In genomic region chr3:60513337-60513736, GRCm38 (mm10) we compare ENCODE assay signal across 9 mouse cellular contexts. TPM values are rescaled to one million over a fixed set of nuclear protein-coding genes. Genes with fewer than 3 reads are reported as not detected.
DNase-seq lines count a peak whose midpoint lies in the region; ATAC-seq and TF ChIP-seq lines count a peak whose summit lies in the region.
"Had no signal": no experiment of that assay in that cellular context is flagged by ENCODE, and none has a peak within 500 bp of the region (broad histone marks: within the 10 kb centered on the region; RNA-seq: fewer than 3 reads in every experiment).

No protein-coding gene starts in this region.

- peaks cover 15% of the 10 kb centered on the region for H3K36me3 ChIP-seq in liver, embryonic 12.5 days
- no peaks in the 10 kb centered on the region for H3K36me3 ChIP-seq in liver, embryonic 11.5 days (ENCODE audit: control insufficient read depth, insufficient read depth, low read length)
- H3K36me3 ChIP-seq in forebrain, postnatal 0 days (ENCODE audit: insufficient read depth) = no peaks in the 10 kb centered on the region

- H3K4me2 ChIP-seq in liver, embryonic 12.5 days = no peak overlapping the region
- no peak overlapping the region for H3K4me2 ChIP-seq in liver, embryonic 11.5 days
- no peak overlapping the region for H3K4me2 ChIP-seq in forebrain, postnatal 0 days (ENCODE audit: low read depth)

- ATAC-seq in liver, embryonic 12.5 days = no peak
- no peak for ATAC-seq in liver, embryonic 11.5 days (replicated peaks; ENCODE audit: low FRiP score)
- peak; percentile 40; the same call in 1 of the 2 replicates for ATAC-seq in forebrain, postnatal 0 days

- H3K27me3 ChIP-seq in liver, embryonic 12.5 days (replicated peaks) = no peaks in the 10 kb centered on the region
- no peaks in the 10 kb centered on the region for H3K27me3 ChIP-seq in liver, embryonic 11.5 days (replicated peaks; ENCODE audit: control insufficient read depth, insufficient read depth, low read length)
- no peaks in the 10 kb centered on the region for H3K27me3 ChIP-seq in forebrain, postnatal 0 days (ENCODE audit: insufficient read depth, low read length)

- H3K27ac ChIP-seq in liver, embryonic 12.5 days = peak overlapping the region; percentile 30; the same call in 1 of the 2 replicates
- H3K27ac ChIP-seq in liver, embryonic 11.5 days (ENCODE audit: low read depth, low read length) = no peak overlapping the region
- 0 out of 2 replicates have a peak overlapping the region, but pooled peaks have one; percentile 16 for H3K27ac ChIP-seq in brown adipose tissue, adult 24 weeks (replicated peaks; ENCODE audit: low read depth, low read length)
- H3K27ac ChIP-seq in forebrain, postnatal 0 days (ENCODE audit: low read depth, low read length) = no peak overlapping the region

- DNase-seq in cerebellum, adult 18-20 months = peak; percentile 60 to 61
- no peak for DNase-seq in cerebellum, postnatal 4 days (ENCODE audit: low spot score in 2 of 2)
- no peak for DNase-seq in liver, embryonic 11.5 days (ENCODE audit: low spot score)
- no peak for DNase-seq in forebrain, postnatal 0 days
- DNase-seq in spleen, adult 18-20 months = no peak
- no peak for DNase-seq in right cerebral cortex, postnatal 36 days (ENCODE audit: low spot score in 2 of 2)
- DNase-seq: right cerebral cortex, adult 18-20 months had no signal

- WGBS in liver, embryonic 12.5 days (ENCODE audit: insufficient replicate concordance) = 65% methylated on average over 7 of the region's 7 CpGs
- WGBS in liver, embryonic 11.5 days = 64% methylated on average over 7 of the region's 7 CpGs
- 19% methylated on average over 7 of the region's 7 CpGs for WGBS in forebrain, postnatal 0 days

- peaks cover 78% of the 10 kb centered on the region for H3K4me1 ChIP-seq in liver, embryonic 12.5 days
- peaks cover 28% of the 10 kb centered on the region for H3K4me1 ChIP-seq in liver, embryonic 11.5 days (replicated peaks; ENCODE audit: control insufficient read depth, insufficient read depth, low read length)
- H3K4me1 ChIP-seq in brown adipose tissue, adult 24 weeks (ENCODE audit: control insufficient read depth, insufficient read depth, insufficient read length, low read length) = peaks cover 37% of the 10 kb centered on the region
- H3K4me1 ChIP-seq in forebrain, postnatal 0 days (ENCODE audit: insufficient read depth) = no peaks in the 10 kb centered on the region

- no peaks in the 10 kb centered on the region for H3K9me3 ChIP-seq in liver, embryonic 12.5 days (replicated peaks)
- H3K9me3 ChIP-seq in liver, embryonic 11.5 days (ENCODE audit: control insufficient read depth, low read length) = no peaks in the 10 kb centered on the region
- H3K9me3 ChIP-seq in forebrain, postnatal 0 days (ENCODE audit: low read length) = no peaks in the 10 kb centered on the region

- TF ChIP-seq CTCF in forebrain, postnatal 0 days (IDR thresholded peaks at IDR 0.05; ENCODE audit: low read depth) = no peak

- H3K9ac ChIP-seq in liver, embryonic 12.5 days = no peak overlapping the region
- H3K9ac ChIP-seq in liver, embryonic 11.5 days (ENCODE audit: low read depth, low read length) = no peak overlapping the region
- H3K9ac ChIP-seq in forebrain, postnatal 0 days = no peak overlapping the region

- no peak overlapping the region for H3K4me3 ChIP-seq in liver, embryonic 12.5 days
- no peak overlapping the region for H3K4me3 ChIP-seq in liver, embryonic 11.5 days (ENCODE audit: low read depth, low read length)
- no peak overlapping the region for H3K4me3 ChIP-seq in brown adipose tissue, adult 24 weeks (ENCODE audit: insufficient read depth, low read depth, low read length)
- H3K4me3 ChIP-seq in forebrain, postnatal 0 days (ENCODE audit: low read depth, low read length) = no peak overlapping the region

RNA-seq across cellular contexts. Expression of gene Mbnl1, which starts 40.7 kb away (rescaled TPM):
- polyA plus RNA-seq in liver, embryonic 12.5 days (2016; fragmentation: Nextera tagmentation; extraction: Ambion mirVana) = 169 and 171 TPM in 2 replicates
- 242 and 268 TPM in 2 replicates for polyA plus RNA-seq in liver, embryonic 11.5 days (2014; fragmentation: Nextera tagmentation; extraction: Ambion mirVana)
- polyA plus RNA-seq in brown adipose tissue, adult 24 weeks (2012; ENCODE audit: insufficient read depth, insufficient read length, missing spikeins) = 127 and 136 TPM in 2 replicates
- total RNA-seq in forebrain, postnatal 0 days (2014; rRNA removed) = 73.6 and 84.7 TPM in 2 replicates
- polyA plus RNA-seq in forebrain, postnatal 0 days (2015; fragmentation: Nextera tagmentation; extraction: Ambion mirVana) = 35.1 and 42.7 TPM in 2 replicates

Comparison
In these comparisons a context has a peak if more than half of its experiments do, and no peak if none do; other contexts are left out.
1. DNase-seq: peak in cerebellum, adult 18-20 months (2 of 2); none in cerebellum, postnatal 4 days (0 of 2), liver, embryonic 11.5 days (single experiment), forebrain, postnatal 0 days (single experiment), spleen, adult 18-20 months (0 of 2) and right cerebral cortex, postnatal 36 days (0 of 2).
2. H3K27ac ChIP-seq: peak in liver, embryonic 12.5 days (single experiment) and brown adipose tissue, adult 24 weeks (single experiment); none in liver, embryonic 11.5 days (single experiment) and forebrain, postnatal 0 days (single experiment).